Mouse (Mus musculus) C2C12 (cell line): Measurements from ENCODE around the gene Cyp24a1. TPM values are rescaled to one million over a fixed set of nuclear protein-coding genes. Genes with fewer than 3 reads are reported as not detected.

Source experiments
- H3K27me3 ChIP-seq: one replicate; pipeline ENCODE4 v1.6.1; 2011; ENCODE audit not compliant: control insufficient read depth, insufficient read depth, insufficient read length
- H3K36me3 ChIP-seq: one replicate; pipeline ENCODE4 v1.6.1; 2011; ENCODE audit not compliant: control insufficient read depth, insufficient read depth
- H3K4me3 ChIP-seq: one replicate; pipeline ENCODE4 v1.5.1; 2011; ENCODE audit warnings: mild to moderate bottlenecking, control low read depth; ENCODE audit not compliant: poor library complexity, insufficient read depth, severe bottlenecking
- H3K79me2 ChIP-seq: one replicate; pipeline ENCODE4 v1.6.1; 2011; ENCODE audit not compliant: control insufficient read depth, insufficient read depth
- H3K79me3 ChIP-seq: one replicate; pipeline ENCODE4 v1.6.1; 2011; ENCODE audit warnings: low read depth, control low read depth
- H3ac ChIP-seq: one replicate; pipeline ENCODE3; 2011; ENCODE audit warnings: low read depth; ENCODE audit not compliant: control insufficient read depth, insufficient read length
- CEBPB ChIP-seq: IDR thresholded peaks from one replicate; pipeline ENCODE4 v1.6.1; 2011; ENCODE audit warnings: low read depth, mild to moderate bottlenecking, control low read depth, moderate library complexity
- CTCF ChIP-seq: IDR thresholded peaks from one replicate; pipeline ENCODE4 v1.5.1; 2011; ENCODE audit not compliant: control insufficient read depth, insufficient read depth, insufficient read length
- FOSL1 ChIP-seq: IDR thresholded peaks from one replicate; pipeline ENCODE4 v1.8.0; 2011; ENCODE audit warnings: mild to moderate bottlenecking, low read length; ENCODE audit not compliant: poor library complexity, insufficient read depth, severe bottlenecking
- MAX ChIP-seq: IDR thresholded peaks from one replicate; pipeline ENCODE4 v1.6.1; 2011; ENCODE audit warnings: mild to moderate bottlenecking, control low read depth
- MYOD1 ChIP-seq: IDR thresholded peaks from one replicate; pipeline ENCODE4 v1.6.1; 2011; ENCODE audit warnings: low read depth; ENCODE audit not compliant: control insufficient read depth, insufficient read length
- MYOG ChIP-seq: IDR thresholded peaks from one replicate; pipeline ENCODE4 v1.6.1; 2011; ENCODE audit not compliant: control insufficient read depth, insufficient read length; ENCODE audit errors: extremely low read depth
- USF1 ChIP-seq: IDR thresholded peaks from one replicate; pipeline ENCODE4 v1.6.1; 2011; ENCODE audit warnings: low read depth, mild to moderate bottlenecking, control low read depth, moderate library complexity
- polyA plus RNA-seq: library from polyadenylated mRNA; unstranded; fragments of >200 nt; fragmentation: generic; extraction: Trizol; gene quantifications from one replicate; pipeline ENCODE4 v1.2.1, GENCODE M21; 2012; ENCODE audit warnings: missing spikeins

Cyp24a1 gene
- polyA plus RNA-seq, 1 experiment, result not detected

DNA sequence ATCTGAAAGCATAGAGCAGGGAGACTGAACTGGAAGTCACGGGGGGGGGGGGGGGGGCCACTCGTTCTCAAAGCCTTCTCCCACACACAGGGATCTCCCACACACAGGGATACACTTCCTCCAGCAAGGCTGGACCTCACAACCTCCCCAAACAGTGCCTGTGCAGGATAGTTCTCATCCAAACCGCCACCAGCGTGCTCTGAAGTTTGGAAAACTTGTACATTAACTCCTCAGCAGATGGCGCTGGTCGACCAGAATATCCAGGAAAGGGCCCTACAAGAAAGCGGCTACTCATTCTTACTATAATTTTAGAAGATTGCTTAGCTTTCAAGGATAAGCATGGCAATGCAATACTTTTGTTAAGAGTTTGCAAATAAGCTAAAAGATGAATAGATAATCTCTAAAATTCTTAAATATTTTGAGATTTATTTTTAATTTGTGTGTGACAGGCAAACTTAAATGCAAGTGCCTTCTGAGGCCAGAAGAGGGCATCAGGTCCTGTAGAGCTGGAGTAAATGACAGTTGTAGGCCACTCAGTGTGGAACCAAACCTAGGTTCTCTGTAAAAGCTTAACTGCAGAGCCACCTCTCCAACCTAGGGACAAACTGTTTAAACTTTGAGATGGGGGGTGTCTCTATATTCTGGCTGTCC is 23.5 kb upstream of the Cyp24a1 start:
- no peak overlapping the region for H3K4me3 ChIP-seq
- H3K79me3 ChIP-seq, result peaks cover 3% of the 10 kb centered on the region
- H3K79me2 ChIP-seq, result peaks cover 10% of the 10 kb centered on the region
- TF ChIP-seq CEBPB (no peak), CTCF (peak; percentile 25)
- peaks cover 43% of the 10 kb centered on the region for H3K36me3 ChIP-seq
- no peaks in the 10 kb centered on the region for H3K27me3 ChIP-seq
- no peak overlapping the region for H3ac ChIP-seq

DNA sequence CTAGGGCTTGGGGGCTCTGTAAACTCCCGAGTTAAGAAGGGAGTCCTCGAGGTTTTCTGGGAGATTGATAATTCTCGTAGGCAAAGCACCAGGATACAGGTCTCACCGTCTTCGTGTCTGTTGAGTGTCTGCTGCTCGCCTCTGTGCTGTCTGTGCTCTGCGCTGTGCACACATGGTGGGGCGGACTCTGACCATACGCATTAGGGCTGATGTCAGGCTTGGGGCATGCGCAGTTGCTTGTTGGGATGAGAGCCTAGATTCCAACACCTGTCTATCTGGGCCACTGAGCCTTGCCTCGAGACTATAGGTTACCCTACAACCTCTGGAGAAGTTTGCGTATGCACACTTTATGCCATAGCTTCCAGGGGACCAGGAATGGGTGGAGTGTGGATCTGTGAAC is 16.8 kb upstream of the Cyp24a1 start:
- H3K27me3 ChIP-seq, result no peaks in the 10 kb centered on the region
- H3K79me2 ChIP-seq, result peaks cover 52% of the 10 kb centered on the region
- peaks cover 41% of the 10 kb centered on the region for H3K79me3 ChIP-seq
- H3ac ChIP-seq, result no peak overlapping the region
- no peak overlapping the region for H3K4me3 ChIP-seq
- H3K36me3 ChIP-seq, result peaks cover 41% of the 10 kb centered on the region
- TF ChIP-seq MAX (no peak), CTCF (no peak), USF1 (no peak), MYOG (no peak), FOSL1 (no peak), CEBPB (no peak), MYOD1 (no peak)

DNA sequence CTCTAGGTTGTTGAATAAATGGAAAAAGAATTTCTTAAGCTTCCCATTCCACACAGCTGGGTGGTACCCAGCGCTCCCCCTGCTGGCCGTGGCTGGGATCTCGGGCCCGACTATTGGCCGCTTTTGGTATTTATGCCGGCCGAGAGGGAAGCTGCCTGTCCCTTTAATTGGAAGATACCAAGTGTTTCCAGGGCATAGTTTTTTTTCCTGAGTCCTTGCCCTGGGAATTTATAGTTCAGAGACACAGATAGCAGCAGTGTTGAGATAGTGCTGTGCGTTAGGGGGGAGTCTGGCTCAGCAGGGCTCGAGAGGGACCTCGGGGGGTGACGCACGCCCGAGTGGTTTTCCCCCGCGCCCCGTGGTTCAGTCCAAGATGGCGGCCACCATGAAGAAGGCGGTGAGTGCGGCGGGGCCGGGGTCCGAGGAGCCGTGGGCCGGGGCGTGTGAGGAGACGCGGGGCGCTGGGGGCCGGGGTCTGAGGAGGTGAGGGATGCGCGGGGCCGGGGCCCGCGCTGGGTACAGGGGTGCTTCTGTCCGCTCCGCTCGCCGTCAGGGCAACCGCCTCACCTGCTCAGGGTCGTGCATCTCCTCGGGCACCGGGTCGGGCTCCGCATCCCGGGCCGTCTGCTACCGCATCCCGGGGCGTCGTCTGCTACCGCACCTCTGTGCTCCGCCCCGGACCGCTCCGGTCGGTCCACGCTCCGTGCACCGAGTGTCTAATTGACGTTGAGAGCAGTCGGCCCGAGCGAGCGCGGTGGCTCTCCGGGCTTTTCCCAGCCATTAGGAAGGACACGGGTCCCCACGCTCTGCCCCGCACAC is 14.3 kb upstream of the Cyp24a1 start:
- Histone ChIP-seq H3K79me2 (peaks cover 50% of the 10 kb centered on the region), H3K36me3 (peaks cover 18% of the 10 kb centered on the region), H3K27me3 (no peaks in the 10 kb centered on the region), H3K4me3 (peak overlapping the region; percentile 89), H3ac (peak overlapping the region; percentile 100), H3K79me3 (peaks cover 41% of the 10 kb centered on the region)
- TF ChIP-seq MAX, result peak; percentile 44
- no peak for TF ChIP-seq USF1
- TF ChIP-seq MYOD1, result no peak
- TF ChIP-seq MYOG, result no peak
- TF ChIP-seq FOSL1, result no peak
- TF ChIP-seq CEBPB, result no peak
- peak; percentile 77 for TF ChIP-seq CTCF

DNA sequence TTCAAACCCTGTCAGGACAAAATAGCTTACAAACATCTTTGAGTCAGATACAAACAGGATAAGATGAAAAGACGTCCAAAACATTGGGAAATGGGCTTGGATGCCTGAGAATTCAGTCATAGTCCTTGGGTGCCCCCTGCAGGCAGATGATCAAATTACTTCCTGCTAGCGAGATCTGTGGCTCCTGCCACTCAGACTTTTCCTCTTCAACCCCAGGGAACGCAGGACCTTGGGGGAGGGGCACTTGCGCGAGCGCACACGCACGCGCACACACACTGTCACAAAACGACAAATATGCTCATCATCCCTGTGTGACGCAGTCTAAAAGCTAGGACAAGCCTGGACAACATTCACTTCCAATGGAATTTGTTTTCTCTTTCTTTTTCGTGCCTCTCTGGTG is 11.9 kb upstream of the Cyp24a1 start:
- TF ChIP-seq MYOD1, result no peak
- peak; percentile 53 for TF ChIP-seq CTCF
- peak; percentile 31 for TF ChIP-seq CEBPB
- TF ChIP-seq MAX, result no peak
- Histone ChIP-seq H3K36me3 (peaks cover 7% of the 10 kb centered on the region), H3K4me3 (no peak overlapping the region), H3K27me3 (peaks cover 5% of the 10 kb centered on the region), H3K79me2 (peaks cover 26% of the 10 kb centered on the region), H3ac (peak overlapping the region; percentile 7), H3K79me3 (peaks cover 23% of the 10 kb centered on the region)

DNA sequence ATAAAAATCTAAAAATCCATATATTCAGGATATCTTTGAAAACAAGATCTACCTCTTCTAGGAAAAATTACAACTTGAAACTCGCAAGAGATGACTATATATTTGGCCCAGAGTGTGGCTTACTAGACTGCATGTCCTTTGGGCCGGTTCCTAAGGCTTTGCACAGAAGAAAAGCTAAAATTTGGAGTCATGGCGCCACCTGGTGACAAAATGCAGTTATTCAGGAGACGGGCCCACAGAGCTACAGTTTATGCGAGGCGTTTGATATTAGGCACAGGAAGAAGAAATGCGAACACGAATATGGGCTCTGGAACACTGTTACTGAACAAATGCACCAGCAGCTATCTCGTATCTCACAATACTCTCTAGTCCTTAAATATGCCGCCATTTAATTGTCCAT is 10.8 kb upstream of the Cyp24a1 start:
- Histone ChIP-seq H3K4me3 (no peak overlapping the region), H3ac (no peak overlapping the region), H3K79me2 (peaks cover 15% of the 10 kb centered on the region), H3K27me3 (peaks cover 5% of the 10 kb centered on the region), H3K79me3 (peaks cover 12% of the 10 kb centered on the region), H3K36me3 (no peaks in the 10 kb centered on the region)
- TF ChIP-seq MYOG (no peak), USF1 (no peak), FOSL1 (no peak), CEBPB (no peak), CTCF (peak; percentile 51), MAX (no peak), MYOD1 (no peak)
